Mouse (Mus musculus) bone marrow macrophage, adult 2 months (primary cell): ENCODE results near the gene 1700023F06Rik.

Source experiments
- CTCF ChIP-seq: IDR thresholded peaks from 2 replicates; pipeline ENCODE4 v1.5.1; 2012; ENCODE audit warnings: low read depth, mild to moderate bottlenecking, low read length, moderate library complexity
- POLR2A ChIP-seq: IDR thresholded peaks from 2 replicates; pipeline ENCODE4 v1.6.1; 2012; ENCODE audit warnings: mild to moderate bottlenecking, low read depth, low read length, borderline replicate concordance

GRCm38 (mm10) chr11:103198339-103198738 lies 10.0 kb downstream of the 1700023F06Rik start:
- TF ChIP-seq CTCF, result no peak
- TF ChIP-seq POLR2A, result no peak
